Mouse (Mus musculus) heart, postnatal 4 days (tissue): ENCODE measurements at regions not wholly inside any gene's neighbourhood (a gene's known extent, or its start where the extent isn't known, plus 50 kb on each side); places are given as distances from the start of the nearest gene placed in this dataset.

ENCODE experiments used
- DNase-seq: peaks from one replicate; pipeline ENCODE4 v3.0.0; 2021

GRCm38 (mm10) chrX:10770575-10770974 lies 55.8 kb downstream of the Mid1ip1 start:
- DNase-seq = no peak

GRCm38 (mm10) chrX:10775714-10776515 lies 61.1 kb downstream of the Mid1ip1 start:
- peak; percentile 12 for DNase-seq

- DNase-seq = no peak
Measured at GRCm38 (mm10) chrX:10776516-10776818, 61.7 kb downstream of the Mid1ip1 start.

- DNase-seq = no peak
Measured at GRCm38 (mm10) chrX:10778014-10778413, 63.2 kb downstream of the Mid1ip1 start.

GRCm38 (mm10) chrX:10786359-10786758 lies 71.5 kb downstream of the Mid1ip1 start:
- DNase-seq = no peak

GRCm38 (mm10) chrX:10787057-10787456 lies 72.2 kb downstream of the Mid1ip1 start:
- DNase-seq = no peak

GRCm38 (mm10) chrX:10820313-10820920 lies 105.6 kb downstream of the Mid1ip1 start:
- peak; percentile 7 for DNase-seq

GRCm38 (mm10) chrX:10833681-10834080 lies 118.9 kb downstream of the Mid1ip1 start:
- DNase-seq = no peak

GRCm38 (mm10) chrX:10857089-10857488 lies 142.3 kb downstream of the Mid1ip1 start:
- no peak for DNase-seq

GRCm38 (mm10) chrX:10857668-10858067 lies 142.9 kb downstream of the Mid1ip1 start:
- DNase-seq = no peak

- DNase-seq = peak; percentile 4
Measured at GRCm38 (mm10) chrX:10871613-10872012, 156.8 kb downstream of the Mid1ip1 start.

GRCm38 (mm10) chrX:10877856-10878255 lies 163.0 kb downstream of the Mid1ip1 start:
- no peak for DNase-seq

- DNase-seq = no peak
Measured at GRCm38 (mm10) chrX:10878922-10879321, 164.1 kb downstream of the Mid1ip1 start.

GRCm38 (mm10) chrX:10883729-10884464 lies 169.1 kb downstream of the Mid1ip1 start:
- no peak for DNase-seq

- no peak for DNase-seq
Measured at GRCm38 (mm10) chrX:10892815-10893214, 178.0 kb downstream of the Mid1ip1 start.

- no peak for DNase-seq
Measured at GRCm38 (mm10) chrX:10896193-10896955, 181.6 kb downstream of the Mid1ip1 start.

- no peak for DNase-seq
Measured at GRCm38 (mm10) chrX:10902686-10903085, 187.9 kb downstream of the Mid1ip1 start.

- DNase-seq = peak; percentile 25
Measured at GRCm38 (mm10) chrX:10904072-10904471, 189.3 kb downstream of the Mid1ip1 start.

- no peak for DNase-seq
Measured at GRCm38 (mm10) chrX:10904889-10905288, 190.1 kb downstream of the Mid1ip1 start.

- DNase-seq = no peak
Measured at GRCm38 (mm10) chrX:10911127-10912061, 196.6 kb downstream of the Mid1ip1 start.
